Mouse (Mus musculus) embryonic facial prominence, embryonic 11.5 days (tissue): ENCODE data around the gene Tnfaip8l2. TPM values are rescaled to one million over a fixed set of nuclear protein-coding genes. Genes with fewer than 3 reads are reported as not detected.

ENCODE experiments used
- ATAC-seq: fragments of 200-750 bp; cut with Nextera tagmentation; replicated peaks from 2 replicates; pipeline ENCODE4 v1.8.0; 2017; ENCODE audit warnings: low read depth; ENCODE audit not compliant: insufficient number of reproducible peaks, low FRiP score, low TSS enrichment
- DNase-seq: peaks from one replicate; pipeline ENCODE4 v3.0.0-alpha.2; 2015; ENCODE audit warnings: low spot score
- H3K27ac ChIP-seq: fragments of 300-500 bp; sonication (generic); replicated peaks from 2 replicates; pipeline ENCODE4 v1.5.1; 2014; ENCODE audit warnings: mild to moderate bottlenecking, low read depth, low read length, control low read depth
- H3K27me3 ChIP-seq: fragments of 300-500 bp; sonication (generic); 2 replicates; pipeline ENCODE4 v1.6.1; 2014; ENCODE audit warnings: mild to moderate bottlenecking, low read length, moderate library complexity, mixed read lengths; ENCODE audit not compliant: control insufficient read depth, insufficient read depth
- H3K36me3 ChIP-seq: fragments of 300-500 bp; sonication (generic); replicated peaks from 2 replicates; pipeline ENCODE4 v1.6.1; 2014; ENCODE audit warnings: low read depth, mild to moderate bottlenecking, low read length, moderate library complexity, mixed read lengths; ENCODE audit not compliant: control insufficient read depth, insufficient read depth
- H3K4me1 ChIP-seq: fragments of 300-500 bp; sonication (generic); 2 replicates; pipeline ENCODE4 v1.6.1; 2014; ENCODE audit warnings: low read length, mixed read lengths; ENCODE audit not compliant: control insufficient read depth, insufficient read depth
- H3K4me2 ChIP-seq: fragments of 300-500 bp; sonication (generic); 2 replicates; pipeline ENCODE4 v1.6.1; 2014; ENCODE audit warnings: low read depth, mild to moderate bottlenecking, control low read depth, low read length, moderate library complexity
- H3K4me3 ChIP-seq: fragments of 300-500 bp; sonication (generic); 2 replicates; pipeline ENCODE4 v1.5.1; 2014; ENCODE audit warnings: low read depth, low read length, control low read depth
- H3K9ac ChIP-seq: fragments of 300-500 bp; sonication (generic); replicated peaks from 2 replicates; pipeline ENCODE4 v1.6.1; 2014; ENCODE audit warnings: mild to moderate bottlenecking, control low read depth, low read length
- H3K9me3 ChIP-seq: fragments of 300-500 bp; sonication (generic); replicated peaks from 2 replicates; pipeline ENCODE4 v1.6.1; 2016; ENCODE audit warnings: mild to moderate bottlenecking, low read length, inconsistent platforms, mixed read lengths; ENCODE audit not compliant: control insufficient read depth
- WGBS: fragments of 180-500 bp; shearing (Covaris S2); extraction: QIAGEN DNeasy Blood & Tissue Kit; methylation state at CpG from one replicate; pipeline ENCODE4 v1.1.7; 2014; 5-methylcytosine and 5-hydroxymethylcytosine counted together
- polyA plus RNA-seq: library from polyadenylated mRNA; unstranded; fragments of >200 nt; fragmentation: Nextera tagmentation; extraction: Ambion mirVana; gene quantifications from 2 replicates; pipeline ENCODE4 v1.2.1, GENCODE M21; 2014

The Tnfaip8l2 gene
- polyA plus RNA-seq: 2.0 and 2.5 TPM in 2 replicates

GRCm38 (mm10) chr3:95141952-95142616 is at the start of gene Tnfaip8l2:
Tnfaip8l2 (minus strand) TSS chr3:95142360.
- no peaks in the 10 kb centered on the region for H3K9me3 ChIP-seq
- no peak for DNase-seq
- H3K36me3 ChIP-seq: no peaks in the 10 kb centered on the region; the same call in 1 of the 2 replicates
- 86% methylated on average over 10 of the region's 10 CpGs for WGBS
- ATAC-seq: no peak
- no peak within 1 kb of the TSS for H3K4me2 ChIP-seq
- no peaks in the 10 kb centered on the region for H3K27me3 ChIP-seq
- H3K4me1 ChIP-seq: no peaks in the 10 kb centered on the region
- H3K27ac ChIP-seq: no peak within 1 kb of the TSS
- no peak within 1 kb of the TSS for H3K9ac ChIP-seq
- H3K4me3 ChIP-seq: no peak within 1 kb of the TSS

- no peak for DNase-seq
- Histone ChIP-seq H3K4me1 (no peaks in the 10 kb centered on the region), H3K27ac (no peak overlapping the region), H3K9me3 (no peaks in the 10 kb centered on the region), H3K4me2 (no peak overlapping the region), H3K36me3 (peaks cover 3% of the 10 kb centered on the region), H3K9ac (no peak overlapping the region), H3K27me3 (no peaks in the 10 kb centered on the region), H3K4me3 (no peak overlapping the region)
- 84% methylated on average over 6 of the region's 6 CpGs for WGBS
- ATAC-seq: no peak
Measured at GRCm38 (mm10) chr3:95186888-95187287, 44.7 kb upstream of the Tnfaip8l2 start.

- Histone ChIP-seq H3K27me3 (no peaks in the 10 kb centered on the region), H3K4me1 (no peaks in the 10 kb centered on the region), H3K4me2 (no peak overlapping the region), H3K4me3 (no peak overlapping the region), H3K36me3 (peaks cover 3% of the 10 kb centered on the region), H3K9me3 (no peaks in the 10 kb centered on the region), H3K27ac (no peak overlapping the region), H3K9ac (no peak overlapping the region)
- DNase-seq (no peak), ATAC-seq (no peak)
- 92% methylated on average over 2 of the region's 2 CpGs for WGBS
Measured at GRCm38 (mm10) chr3:95186100-95186499, 43.9 kb upstream of the Tnfaip8l2 start.

GRCm38 (mm10) chr3:95184796-95185577 is 42.8 kb upstream of the Tnfaip8l2 start:
- ATAC-seq (no peak), DNase-seq (no peak)
- no peaks in the 10 kb centered on the region for H3K27me3 ChIP-seq
- H3K4me3 ChIP-seq: no peak overlapping the region
- no peaks in the 10 kb centered on the region for H3K9me3 ChIP-seq
- no peak overlapping the region for H3K27ac ChIP-seq
- no peak overlapping the region for H3K4me2 ChIP-seq
- H3K4me1 ChIP-seq: no peaks in the 10 kb centered on the region
- H3K36me3 ChIP-seq: peaks cover 3% of the 10 kb centered on the region
- 94% methylated on average over 9 of the region's 9 CpGs for WGBS
- H3K9ac ChIP-seq: no peak overlapping the region

GRCm38 (mm10) chr3:95181841-95182240 is 39.7 kb upstream of the Tnfaip8l2 start:
- DNase-seq (no peak), ATAC-seq (no peak)
- no peak overlapping the region for H3K4me3 ChIP-seq
- H3K4me1 ChIP-seq: no peaks in the 10 kb centered on the region
- H3K27me3 ChIP-seq: no peaks in the 10 kb centered on the region
- 86% methylated on average over 1 of the region's 1 CpGs for WGBS
- peaks cover 3% of the 10 kb centered on the region for H3K36me3 ChIP-seq
- no peak overlapping the region for H3K27ac ChIP-seq
- no peak overlapping the region for H3K9ac ChIP-seq
- no peaks in the 10 kb centered on the region for H3K9me3 ChIP-seq
- H3K4me2 ChIP-seq: no peak overlapping the region

- Histone ChIP-seq H3K9ac (no peak overlapping the region), H3K27ac (no peak overlapping the region), H3K27me3 (no peaks in the 10 kb centered on the region), H3K4me1 (no peaks in the 10 kb centered on the region), H3K9me3 (no peaks in the 10 kb centered on the region), H3K4me2 (no peak overlapping the region), H3K4me3 (no peak overlapping the region), H3K36me3 (peaks cover 3% of the 10 kb centered on the region)
- ATAC-seq (no peak), DNase-seq (no peak)
- WGBS: 73% methylated on average over 3 of the region's 3 CpGs
Measured at GRCm38 (mm10) chr3:95179890-95180289, 37.7 kb upstream of the Tnfaip8l2 start.

GRCm38 (mm10) chr3:95178948-95179347 is 36.8 kb upstream of the Tnfaip8l2 start:
- Histone ChIP-seq H3K4me3 (no peak overlapping the region), H3K27me3 (peaks cover 3% of the 10 kb centered on the region), H3K4me2 (no peak overlapping the region), H3K9me3 (no peaks in the 10 kb centered on the region), H3K9ac (no peak overlapping the region), H3K27ac (no peak overlapping the region), H3K4me1 (peaks cover 2% of the 10 kb centered on the region; the same call in 1 of the 2 replicates), H3K36me3 (no peaks in the 10 kb centered on the region)
- WGBS: 85% methylated on average over 5 of the region's 5 CpGs
- DNase-seq (no peak), ATAC-seq (no peak)

GRCm38 (mm10) chr3:95177583-95177982 is 35.4 kb upstream of the Tnfaip8l2 start:
- Histone ChIP-seq H3K9me3 (no peaks in the 10 kb centered on the region), H3K27me3 (peaks cover 16% of the 10 kb centered on the region), H3K9ac (no peak overlapping the region), H3K36me3 (no peaks in the 10 kb centered on the region), H3K4me1 (peaks cover 9% of the 10 kb centered on the region), H3K27ac (no peak overlapping the region), H3K4me2 (no peak overlapping the region), H3K4me3 (no peak overlapping the region)
- no peak for DNase-seq
- ATAC-seq: no peak
- 79% methylated on average over 6 of the region's 6 CpGs for WGBS
